Mouse (Mus musculus) liver, embryonic 12.5 days (tissue): ENCODE results near the gene Cd300lf. TPM values are rescaled to one million over a fixed set of nuclear protein-coding genes. Genes with fewer than 3 reads are reported as not detected.

ENCODE experiments used
- polyA plus RNA-seq: library from polyadenylated mRNA; unstranded; fragments of >200 nt; fragmentation: Nextera tagmentation; extraction: Ambion mirVana; gene quantifications from 2 replicates; pipeline ENCODE4 v1.2.1, GENCODE M21; 2016

The Cd300lf gene
- polyA plus RNA-seq, 1 experiment from 2014 or later: 1.3 TPM

Other genes with a start within 250 kb of the Cd300lf start
- gene Cd300a, start 244.0 kb downstream of the Cd300lf start, polyA plus RNA-seq: 3.7 and 4.6 TPM in 2 replicates
- gene Cd300lb, start 199.6 kb downstream of the Cd300lf start, polyA plus RNA-seq: 0.39 and 0.67 TPM in 2 replicates
- not detected in 2 replicates for gene Cd300c, start 164.8 kb downstream of the Cd300lf start, polyA plus RNA-seq
- gene Cd300ld, start 144.1 kb downstream of the Cd300lf start, polyA plus RNA-seq: 0.48 and 0.67 TPM in 2 replicates
- 3.0 and 3.4 TPM in 2 replicates for gene Cd300c2, start 132.1 kb downstream of the Cd300lf start, polyA plus RNA-seq
- not detected in 2 replicates for gene Cd300ld2, start 117.8 kb downstream of the Cd300lf start, polyA plus RNA-seq
- not detected in 2 replicates for gene Cd300ld4, start 107.0 kb downstream of the Cd300lf start, polyA plus RNA-seq
- not detected in 2 replicates for gene Cd300ld5, start 96.2 kb downstream of the Cd300lf start, polyA plus RNA-seq
- gene Cd300ld3, start 85.6 kb downstream of the Cd300lf start, polyA plus RNA-seq: 0.23 TPM in 1 of 2 replicates, not detected in the other
- 0.50 and 0.61 TPM in 2 replicates for gene Cd300e, start 71.8 kb downstream of the Cd300lf start, polyA plus RNA-seq
- gene Rab37, start 42.6 kb downstream of the Cd300lf start, polyA plus RNA-seq: 4.7 and 6.1 TPM in 2 replicates
- gene Slc9a3r1, start 29.3 kb upstream of the Cd300lf start, polyA plus RNA-seq: 74.5 and 75.7 TPM in 2 replicates
- 7.5 and 8.1 TPM in 2 replicates for gene Tmem104, start 53.5 kb upstream of the Cd300lf start, polyA plus RNA-seq
- gene Nat9, start 53.9 kb upstream of the Cd300lf start, polyA plus RNA-seq: 12.8 and 12.9 TPM in 2 replicates
- gene Grin2c, start 133.3 kb upstream of the Cd300lf start, polyA plus RNA-seq: 0.51 and 0.62 TPM in 2 replicates
- gene Fdxr, start 143.1 kb upstream of the Cd300lf start, polyA plus RNA-seq: 17.1 and 17.8 TPM in 2 replicates
- gene Fads6, start 163.7 kb upstream of the Cd300lf start, polyA plus RNA-seq: 2.2 and 2.4 TPM in 2 replicates
- not detected in 2 replicates for gene Otop2, start 173.2 kb upstream of the Cd300lf start, polyA plus RNA-seq
- 0.25 and 0.32 TPM in 2 replicates for gene Ush1g, start 188.0 kb upstream of the Cd300lf start, polyA plus RNA-seq
- gene Otop3, start 200.7 kb upstream of the Cd300lf start, polyA plus RNA-seq: not detected in 2 replicates
- gene Hid1, start 233.8 kb upstream of the Cd300lf start, polyA plus RNA-seq: 1.8 TPM in 2 replicates
- 4.2 TPM in 2 replicates for gene Cdr2l, start 247.9 kb upstream of the Cd300lf start, polyA plus RNA-seq